Mouse (Mus musculus): ENCODE data around the gene Rex1bd. TPM values are rescaled to one million over a fixed set of nuclear protein-coding genes. Genes with fewer than 3 reads are reported as not detected.

Gene Rex1bd
- polyA plus RNA-seq, 1 experiment from 2014 or later, result 199 TPM

- Histone ChIP-seq H3K9me3 (replicated peaks; ENCODE audit: control insufficient read depth, low read length) (no peaks in the 10 kb centered on the region), H3K9ac (ENCODE audit: low read length) (no peak overlapping the region), H3K4me3 (ENCODE audit: low read depth, low read length) (no peak overlapping the region), H3K4me2 (ENCODE audit: low read length) (no peak overlapping the region), H3K27me3 (replicated peaks; ENCODE audit: control insufficient read depth, insufficient read depth, low read length) (no peaks in the 10 kb centered on the region), H3K36me3 (ENCODE audit: control insufficient read depth, insufficient read depth, low read length) (no peaks in the 10 kb centered on the region), H3K27ac (ENCODE audit: low read depth, low read length) (no peak overlapping the region), H3K4me1 (ENCODE audit: control insufficient read depth, insufficient read depth, low read length) (no peaks in the 10 kb centered on the region)
- WGBS, result 87% methylated on average over 5 of the region's 5 CpGs
- ATAC-seq, result no peak
- no peak for DNase-seq (ENCODE audit: low spot score)
Measured at GRCm38 (mm10) chr8:70460199-70460598, 46.4 kb downstream of the Rex1bd start.

GRCm38 (mm10) chr8:70459636-70460035, 46.9 kb downstream of the Rex1bd start:
- H3K36me3 ChIP-seq (ENCODE audit: control insufficient read depth, insufficient read depth, low read length), result no peaks in the 10 kb centered on the region
- H3K9ac ChIP-seq (ENCODE audit: low read length), result no peak overlapping the region
- no peaks in the 10 kb centered on the region for H3K27me3 ChIP-seq (replicated peaks; ENCODE audit: control insufficient read depth, insufficient read depth, low read length)
- ATAC-seq (no peak), DNase-seq (ENCODE audit: low spot score) (no peak)
- no peaks in the 10 kb centered on the region for H3K9me3 ChIP-seq (replicated peaks; ENCODE audit: control insufficient read depth, low read length)
- H3K4me3 ChIP-seq (ENCODE audit: low read depth, low read length), result no peak overlapping the region
- H3K4me2 ChIP-seq (ENCODE audit: low read length), result no peak overlapping the region
- no peaks in the 10 kb centered on the region for H3K4me1 ChIP-seq (ENCODE audit: control insufficient read depth, insufficient read depth, low read length)
- WGBS, result 95% methylated on average over 2 of the region's 2 CpGs
- no peak overlapping the region for H3K27ac ChIP-seq (ENCODE audit: low read depth, low read length)

- Histone ChIP-seq H3K36me3 (ENCODE audit: control insufficient read depth, insufficient read depth, low read length) (no peaks in the 10 kb centered on the region), H3K4me2 (ENCODE audit: low read length) (no peak overlapping the region), H3K27me3 (replicated peaks; ENCODE audit: control insufficient read depth, insufficient read depth, low read length) (no peaks in the 10 kb centered on the region), H3K9ac (ENCODE audit: low read length) (no peak overlapping the region), H3K9me3 (replicated peaks; ENCODE audit: control insufficient read depth, low read length) (no peaks in the 10 kb centered on the region), H3K4me3 (ENCODE audit: low read depth, low read length) (no peak overlapping the region), H3K27ac (ENCODE audit: low read depth, low read length) (no peak overlapping the region), H3K4me1 (ENCODE audit: control insufficient read depth, insufficient read depth, low read length) (no peaks in the 10 kb centered on the region)
- no peak for DNase-seq (ENCODE audit: low spot score)
- ATAC-seq, result no peak
- 91% methylated on average over 3 of the region's 3 CpGs for WGBS
Measured at GRCm38 (mm10) chr8:70458462-70458861, 48.1 kb downstream of the Rex1bd start.

GRCm38 (mm10) chr8:70457882-70458281, 48.7 kb downstream of the Rex1bd start:
- Histone ChIP-seq H3K9me3 (replicated peaks; ENCODE audit: control insufficient read depth, low read length) (no peaks in the 10 kb centered on the region), H3K9ac (ENCODE audit: low read length) (no peak overlapping the region), H3K27me3 (replicated peaks; ENCODE audit: control insufficient read depth, insufficient read depth, low read length) (no peaks in the 10 kb centered on the region), H3K36me3 (ENCODE audit: control insufficient read depth, insufficient read depth, low read length) (no peaks in the 10 kb centered on the region), H3K4me2 (ENCODE audit: low read length) (no peak overlapping the region), H3K4me1 (ENCODE audit: control insufficient read depth, insufficient read depth, low read length) (no peaks in the 10 kb centered on the region), H3K27ac (ENCODE audit: low read depth, low read length) (no peak overlapping the region), H3K4me3 (ENCODE audit: low read depth, low read length) (no peak overlapping the region)
- 96% methylated on average over 6 of the region's 6 CpGs for WGBS
- DNase-seq (ENCODE audit: low spot score) (no peak), ATAC-seq (no peak)

- DNase-seq (ENCODE audit: low spot score) (no peak), ATAC-seq (no peak)
- no peak overlapping the region for H3K9ac ChIP-seq (ENCODE audit: low read length)
- H3K4me3 ChIP-seq (ENCODE audit: low read depth, low read length), result no peak overlapping the region
- 86% methylated on average over 1 of the region's 1 CpGs for WGBS
- no peak overlapping the region for H3K4me2 ChIP-seq (ENCODE audit: low read length)
- H3K27ac ChIP-seq (ENCODE audit: low read depth, low read length), result no peak overlapping the region
- no peaks in the 10 kb centered on the region for H3K4me1 ChIP-seq (ENCODE audit: control insufficient read depth, insufficient read depth, low read length)
- H3K9me3 ChIP-seq (replicated peaks; ENCODE audit: control insufficient read depth, low read length), result no peaks in the 10 kb centered on the region
- no peaks in the 10 kb centered on the region for H3K27me3 ChIP-seq (replicated peaks; ENCODE audit: control insufficient read depth, insufficient read depth, low read length)
- 0 out of 2 replicates have a peak, but pooled peaks cover 4% of the 10 kb centered on the region for H3K36me3 ChIP-seq (ENCODE audit: control insufficient read depth, insufficient read depth, low read length)
Measured at GRCm38 (mm10) chr8:70456996-70457395, 49.6 kb downstream of the Rex1bd start.

Other genes starting within 250 kb of the Rex1bd start
- 31.5 and 42.8 TPM in 2 replicates for gene Homer3, start 223.9 kb downstream of the Rex1bd start, polyA plus RNA-seq (2014; fragmentation: Nextera tagmentation; extraction: Ambion mirVana)
- 51.5 and 52.3 TPM in 2 replicates for gene Ddx49, start 204.3 kb downstream of the Rex1bd start, polyA plus RNA-seq (2014; fragmentation: Nextera tagmentation; extraction: Ambion mirVana)
- gene Cope, start 204.2 kb downstream of the Rex1bd start, polyA plus RNA-seq (2014; fragmentation: Nextera tagmentation; extraction: Ambion mirVana), result 305 and 332 TPM in 2 replicates
- 20.8 and 27.6 TPM in 2 replicates for gene Cers1, start 191.0 kb downstream of the Rex1bd start, polyA plus RNA-seq (2014; fragmentation: Nextera tagmentation; extraction: Ambion mirVana)
- 2.1 and 4.2 TPM in 2 replicates for gene Gdf1, start 176.9 kb downstream of the Rex1bd start, polyA plus RNA-seq (2014; fragmentation: Nextera tagmentation; extraction: Ambion mirVana)
- gene Upf1, start 153.5 kb downstream of the Rex1bd start, polyA plus RNA-seq (2014; fragmentation: Nextera tagmentation; extraction: Ambion mirVana), result 11.8 and 14.0 TPM in 2 replicates
- gene Comp, start 133.2 kb downstream of the Rex1bd start, polyA plus RNA-seq (2014; fragmentation: Nextera tagmentation; extraction: Ambion mirVana), result 0.48 TPM in 1 of 2 replicates, not detected in the other
- gene Crtc1, start 67.2 kb downstream of the Rex1bd start, polyA plus RNA-seq (2014; fragmentation: Nextera tagmentation; extraction: Ambion mirVana), result 23.9 and 30.7 TPM in 2 replicates
- gene Klhl26, start 29.8 kb downstream of the Rex1bd start, polyA plus RNA-seq (2014; fragmentation: Nextera tagmentation; extraction: Ambion mirVana), result 19.3 and 19.6 TPM in 2 replicates
- gene Tmem59l, start 19.4 kb downstream of the Rex1bd start, polyA plus RNA-seq (2014; fragmentation: Nextera tagmentation; extraction: Ambion mirVana), result 84.4 and 87.4 TPM in 2 replicates
- 1.7 and 3.2 TPM in 2 replicates for gene Crlf1, start 13.6 kb downstream of the Rex1bd start, polyA plus RNA-seq (2014; fragmentation: Nextera tagmentation; extraction: Ambion mirVana)
- gene Uba52, start 4.0 kb upstream of the Rex1bd start, polyA plus RNA-seq (2014; fragmentation: Nextera tagmentation; extraction: Ambion mirVana), result 709 and 911 TPM in 2 replicates
- 363 and 380 TPM in 2 replicates for gene Fkbp8, start 21.0 kb upstream of the Rex1bd start, polyA plus RNA-seq (2014; fragmentation: Nextera tagmentation; extraction: Ambion mirVana)
- 49.1 and 57.9 TPM in 2 replicates for gene Kxd1, start 21.2 kb upstream of the Rex1bd start, polyA plus RNA-seq (2014; fragmentation: Nextera tagmentation; extraction: Ambion mirVana)
- gene Ell, start 32.7 kb upstream of the Rex1bd start, polyA plus RNA-seq (2014; fragmentation: Nextera tagmentation; extraction: Ambion mirVana), result 15.1 TPM in 2 replicates
- gene Isyna1, start 87.6 kb upstream of the Rex1bd start, polyA plus RNA-seq (2014; fragmentation: Nextera tagmentation; extraction: Ambion mirVana), result 59.0 and 75.1 TPM in 2 replicates
- gene Ssbp4, start 102.1 kb upstream of the Rex1bd start, polyA plus RNA-seq (2014; fragmentation: Nextera tagmentation; extraction: Ambion mirVana), result 135 and 147 TPM in 2 replicates
- 0.89 and 1.9 TPM in 2 replicates for gene Lrrc25, start 109.4 kb upstream of the Rex1bd start, polyA plus RNA-seq (2014; fragmentation: Nextera tagmentation; extraction: Ambion mirVana)
- gene Gdf15, start 125.7 kb upstream of the Rex1bd start, polyA plus RNA-seq (2014; fragmentation: Nextera tagmentation; extraction: Ambion mirVana), result 0.16 and 0.20 TPM in 2 replicates
- 85.7 and 101 TPM in 2 replicates for gene Pgpep1, start 153.6 kb upstream of the Rex1bd start, polyA plus RNA-seq (2014; fragmentation: Nextera tagmentation; extraction: Ambion mirVana)
- gene Lsm4, start 166.5 kb upstream of the Rex1bd start, polyA plus RNA-seq (2014; fragmentation: Nextera tagmentation; extraction: Ambion mirVana), result 200 and 220 TPM in 2 replicates
- 87.2 and 94.0 TPM in 2 replicates for gene Jund, start 192.2 kb upstream of the Rex1bd start, polyA plus RNA-seq (2014; fragmentation: Nextera tagmentation; extraction: Ambion mirVana)
- gene Iqcn, start 196.7 kb upstream of the Rex1bd start, polyA plus RNA-seq (2014; fragmentation: Nextera tagmentation; extraction: Ambion mirVana), result 0.06 and 0.10 TPM in 2 replicates
- not detected in 2 replicates for gene Gm3336, start 211.8 kb upstream of the Rex1bd start, polyA plus RNA-seq (2014; fragmentation: Nextera tagmentation; extraction: Ambion mirVana)
- not detected in 2 replicates for gene Pde4c, start 217.0 kb upstream of the Rex1bd start, polyA plus RNA-seq (2014; fragmentation: Nextera tagmentation; extraction: Ambion mirVana)
- 330 and 371 TPM in 2 replicates for gene Rab3a, start 247.9 kb upstream of the Rex1bd start, polyA plus RNA-seq (2014; fragmentation: Nextera tagmentation; extraction: Ambion mirVana)

All from forebrain, embryonic 14.5 days (tissue).